Mouse (Mus musculus) gastrocnemius, postnatal 36 days (tissue): ENCODE measurements at regions not wholly inside any gene's neighbourhood (a gene's known extent, or its start where the extent isn't known, plus 50 kb on each side); places are given as distances from the start of the nearest gene placed in this dataset.
A peak's percentile ranks its signal among the peaks of the same experiment; 100 is the strongest.

Experiments
- DNase-seq, 2 experiments: peaks; one replicate each; pipeline ENCODE4 v3.0.0; 2022
- intact Hi-C: fragments of 180-260 bp; cut with DNase I; formaldehyde crosslinking; loops from one replicate; pipeline ENCODE4 v1.15.1; 2025

GRCm38 (mm10) chr8:26501814-26502572 is 382.7 kb downstream of the Gm45692 start:
- no peak for DNase-seq
- intact Hi-C loops: no loop called here

DNA sequence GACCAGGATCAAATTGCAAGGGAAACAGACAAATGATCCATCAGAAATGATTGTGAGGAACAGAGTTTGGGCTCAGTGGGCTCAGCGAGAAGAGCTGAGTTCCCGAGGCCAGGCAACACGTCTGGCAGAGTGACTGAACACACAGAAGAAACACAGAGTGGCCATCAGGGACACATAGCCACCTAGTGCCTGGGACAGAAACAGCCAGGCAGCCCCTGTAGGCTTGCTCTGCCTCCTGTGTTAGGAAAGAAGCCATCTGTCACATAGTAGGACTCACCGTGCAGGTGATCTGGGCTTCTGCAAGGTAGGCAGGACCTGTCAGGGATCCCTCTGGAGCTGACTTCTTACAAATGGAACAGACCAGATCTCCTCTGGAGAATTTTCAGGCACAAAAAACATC is 383.4 kb downstream of the Gm45692 start:
- DNase-seq: no peak
- intact Hi-C loops: no loop called here

DNA sequence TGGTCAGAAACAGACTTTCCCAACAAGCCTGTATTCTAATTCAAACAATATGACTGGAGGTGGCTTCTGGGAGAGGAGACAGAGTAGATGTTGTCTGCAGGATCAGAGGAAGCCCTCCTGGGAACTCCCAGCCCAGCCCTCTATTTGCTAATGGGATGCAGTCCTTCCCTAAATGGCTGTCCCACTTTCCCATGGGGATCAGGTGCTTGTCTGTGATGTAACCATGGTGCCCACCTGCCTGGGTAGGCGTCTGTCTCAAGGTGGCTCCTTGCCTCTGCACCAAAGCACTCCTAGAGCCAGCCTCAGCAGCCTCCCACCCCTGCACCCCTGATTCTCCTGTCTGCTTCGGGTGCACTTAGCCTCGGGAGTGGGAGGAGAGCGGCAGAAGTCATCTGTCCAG is 384.6 kb downstream of the Gm45692 start:
- DNase-seq: no peak
- intact Hi-C loops: no loop called here

DNA sequence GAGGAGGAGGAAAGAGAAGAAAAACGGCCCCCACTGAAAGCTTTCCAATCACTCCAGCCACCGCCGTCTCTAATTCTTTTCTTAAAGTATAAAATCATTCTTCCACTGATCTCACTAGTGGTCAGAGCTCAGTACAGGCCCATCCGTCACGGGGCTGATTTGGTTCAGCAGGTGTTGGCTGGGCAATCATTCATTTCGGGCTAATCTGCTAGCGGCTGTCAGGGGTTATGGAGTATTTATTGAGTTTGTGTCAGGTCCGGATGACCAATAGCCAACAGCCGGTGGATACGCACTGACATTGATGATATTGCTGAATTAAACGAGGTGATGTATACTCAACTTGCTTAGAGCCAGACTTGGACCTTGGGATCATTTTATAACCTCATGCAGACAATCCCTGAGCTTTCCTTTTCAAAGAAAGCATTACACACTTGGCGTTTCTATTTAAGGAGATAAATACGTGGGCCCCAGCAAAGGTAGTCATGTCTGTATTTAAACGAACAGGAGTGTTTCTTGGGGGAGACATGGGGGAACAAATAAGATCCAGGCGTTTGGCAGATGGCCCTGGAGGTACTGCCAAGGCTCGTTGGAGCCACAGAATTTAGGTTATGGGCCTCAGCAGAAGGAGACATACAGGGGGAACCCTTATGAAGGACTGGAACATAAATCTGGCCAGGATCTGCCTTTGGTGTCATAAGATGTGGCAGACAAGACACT is 385.1 kb downstream of the Gm45692 start:
- intact Hi-C loops: no loop called here
- no peak for DNase-seq

DNA sequence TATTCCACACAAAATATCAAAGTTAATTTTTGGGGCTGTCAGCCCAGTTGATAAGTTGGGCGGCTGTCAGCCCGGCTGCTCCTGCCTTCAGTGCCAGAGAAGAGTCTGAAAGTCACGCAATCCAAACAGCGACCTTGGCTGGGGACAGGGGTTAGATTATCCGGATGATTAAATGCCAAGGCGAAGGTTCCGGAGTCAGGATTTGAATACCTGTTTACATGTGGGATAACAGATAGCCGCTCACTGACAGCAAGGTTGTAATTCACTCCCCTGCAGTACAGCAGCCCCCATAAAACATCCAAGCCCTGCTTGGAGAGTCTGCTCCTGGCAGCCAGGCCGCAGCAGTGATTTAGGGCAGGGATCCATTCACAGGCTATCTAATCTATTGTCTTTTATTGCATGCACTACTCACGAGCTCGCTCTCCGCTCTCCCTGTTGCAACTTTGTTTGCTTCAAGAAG is 388.3 kb downstream of the Gm45692 start:
- DNase-seq: no peak
- intact Hi-C loops: no loop called here

DNA sequence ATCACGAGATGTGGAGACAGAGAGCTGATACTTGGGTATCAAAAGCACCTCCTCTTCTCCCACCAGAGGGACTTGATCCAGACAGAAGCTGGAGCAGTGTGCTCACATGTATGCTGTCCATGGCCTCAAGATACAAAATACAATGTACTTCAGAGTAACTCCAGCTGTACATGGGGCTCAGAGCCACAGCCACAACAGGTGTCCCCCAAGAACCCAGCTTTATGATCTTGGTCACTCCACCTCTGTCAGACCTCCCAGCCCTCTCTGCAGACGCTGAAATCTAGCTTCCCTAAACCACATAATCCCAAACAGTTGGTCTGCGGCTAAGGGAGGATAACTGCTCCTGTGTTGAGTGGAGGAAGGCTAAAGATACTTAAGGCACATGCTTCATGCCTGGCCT is 389.9 kb downstream of the Gm45692 start:
- DNase-seq: no peak
- intact Hi-C loops: no loop called here

- intact Hi-C loops: no loop called here
- no peak for DNase-seq
Measured at GRCm38 (mm10) chr8:26513001-26513400, 393.7 kb downstream of the Gm45692 start.

- no peak for DNase-seq
- intact Hi-C loops: no loop called here
Measured at GRCm38 (mm10) chr8:26524237-26524636, 404.9 kb downstream of the Gm45692 start.

- intact Hi-C loops: no loop called here
- no peak for DNase-seq
Measured at GRCm38 (mm10) chr8:26526474-26527185, 407.3 kb downstream of the Gm45692 start.

DNA sequence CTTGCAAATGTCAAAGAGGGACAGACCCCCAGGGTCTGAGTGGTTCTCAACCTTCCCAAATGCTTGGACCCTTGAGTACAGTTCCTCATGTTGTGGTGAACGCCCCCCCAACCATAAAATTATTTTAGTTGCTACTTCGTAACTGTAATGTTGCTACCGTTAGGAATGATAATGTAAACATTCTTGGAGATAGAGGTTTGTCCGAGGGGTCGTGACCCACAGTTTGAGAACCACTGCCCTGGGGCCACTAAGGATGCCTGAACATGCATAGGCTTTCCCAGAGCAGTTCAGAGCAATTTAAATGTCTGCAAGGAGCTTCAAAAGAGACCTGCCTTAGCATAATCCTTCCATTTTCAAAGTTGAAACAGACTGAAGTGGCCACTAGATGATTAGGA is 407.8 kb downstream of the Gm45692 start:
- DNase-seq: no peak
- intact Hi-C loops: no loop called here

- intact Hi-C loops: no loop called here
- no peak for DNase-seq
Measured at GRCm38 (mm10) chr8:26529921-26530320, 410.6 kb downstream of the Gm45692 start.

- no peak for DNase-seq
- intact Hi-C loops: no loop called here
Measured at GRCm38 (mm10) chr8:26533444-26534421, 414.4 kb downstream of the Gm45692 start.

GRCm38 (mm10) chr8:26535816-26536215 is 416.5 kb downstream of the Gm45692 start:
- intact Hi-C loops: no loop called here
- no peak for DNase-seq

GRCm38 (mm10) chr8:26553691-26554090 is 423.4 kb upstream of the Zfp703 start:
- intact Hi-C loops: no loop called here

DNA sequence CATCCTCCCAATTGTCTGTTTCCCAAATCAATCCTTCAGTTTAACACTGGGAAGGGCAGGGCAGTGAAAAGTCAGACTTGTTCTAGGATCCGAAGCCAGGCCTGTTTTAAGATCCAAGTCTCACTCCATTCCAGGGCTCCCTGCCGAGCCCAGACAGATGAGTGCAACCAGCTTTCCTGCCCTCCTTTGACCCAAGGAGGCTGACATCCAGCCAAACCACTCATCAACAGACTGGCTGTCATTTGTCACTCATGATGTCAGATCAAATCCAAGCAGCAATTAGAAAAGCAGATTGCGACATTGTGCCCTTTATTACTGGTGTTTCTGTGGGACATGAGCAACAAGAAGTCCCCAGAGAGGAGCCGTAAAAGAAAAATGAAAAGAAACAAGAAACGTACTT is 417.9 kb upstream of the Zfp703 start:
- intact Hi-C loops: no loop called here
- DNase-seq: peak; percentile 74 to 77

More at GRCm38 (mm10) chr8:26553691-26554090, 423.4 kb upstream of the Zfp703 start:
- no peak for DNase-seq

GRCm38 (mm10) chr8:26563151-26563550 is 414.0 kb upstream of the Zfp703 start:
- DNase-seq: no peak

GRCm38 (mm10) chr8:26564254-26564653 is 412.9 kb upstream of the Zfp703 start:
- intact Hi-C loops: no loop called here
- no peak for DNase-seq

More at GRCm38 (mm10) chr8:26563151-26563550, 414.0 kb upstream of the Zfp703 start:
- intact Hi-C loops: no loop called here

DNA sequence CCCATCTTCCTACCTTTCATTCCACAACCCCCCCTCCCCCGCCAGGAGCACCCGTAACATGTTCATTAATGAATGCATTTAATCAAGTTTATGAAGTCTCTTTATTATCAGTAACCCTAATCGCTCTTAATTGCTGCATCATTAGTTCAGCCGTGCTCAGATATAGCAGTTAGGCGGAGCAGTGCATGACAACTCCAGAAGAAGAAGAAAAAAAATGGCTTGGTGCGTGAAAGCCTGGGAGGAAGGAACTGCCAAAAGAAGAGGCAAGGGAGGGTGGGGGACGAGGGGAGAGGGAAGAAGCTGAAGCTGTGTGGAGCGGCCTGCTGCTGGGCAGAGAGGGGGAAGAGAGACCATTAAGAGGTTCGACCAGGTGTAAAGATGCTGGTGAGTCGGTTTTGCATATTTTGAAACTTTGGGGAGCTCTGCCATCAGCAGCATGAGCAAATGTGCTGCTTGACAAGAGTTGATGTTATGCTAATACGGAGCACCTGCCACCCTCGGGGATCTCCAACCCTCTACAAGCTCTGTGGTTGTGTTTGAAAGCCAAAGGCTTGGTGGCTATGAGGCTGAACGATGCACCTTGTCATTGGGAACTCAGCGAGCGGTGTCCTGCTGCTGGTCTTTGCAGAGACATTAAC is 408.6 kb upstream of the Zfp703 start:
- no peak for DNase-seq
- intact Hi-C loops: no loop called here

DNA sequence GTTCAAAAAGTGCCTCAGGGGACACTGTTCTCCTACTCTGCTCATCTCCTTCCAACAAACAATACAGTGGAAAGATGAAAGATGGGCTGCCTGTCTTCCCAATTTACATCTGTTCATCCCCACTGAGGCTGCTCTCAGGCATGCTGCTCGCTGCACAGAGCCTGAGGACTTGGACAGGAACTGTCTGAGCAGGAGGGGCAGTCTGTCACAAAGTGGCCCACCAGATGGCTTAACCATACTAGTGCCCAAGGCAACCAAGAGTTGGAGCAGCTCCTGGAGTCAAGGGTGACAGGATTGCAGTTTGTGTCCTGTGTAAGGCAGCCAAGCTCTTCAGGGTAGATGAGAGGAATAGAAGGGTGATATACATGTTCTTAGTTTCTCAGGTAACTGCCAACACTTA is 388.3 kb upstream of the Zfp703 start:
- intact Hi-C loops: no loop called here
- DNase-seq: no peak
